Mouse (Mus musculus) kidney, adult 2 months (tissue): ENCODE results near the gene 4930402K13Rik.

Source experiments
- CTCF ChIP-seq: fragments of 200-500 bp; conservative IDR thresholded peaks from 2 replicates; pipeline ENCODE4 v1.5.1; 2011; ENCODE audit warnings: low read depth, mild to moderate bottlenecking, control low read depth, low read length, moderate library complexity, mixed read lengths; ENCODE audit not compliant: insufficient read depth, insufficient read length
- POLR2A ChIP-seq: fragments of 200-500 bp; IDR thresholded peaks from one replicate; pipeline ENCODE4 v1.6.1; 2011; ENCODE audit warnings: low read depth, low read length, control low read depth

DNA sequence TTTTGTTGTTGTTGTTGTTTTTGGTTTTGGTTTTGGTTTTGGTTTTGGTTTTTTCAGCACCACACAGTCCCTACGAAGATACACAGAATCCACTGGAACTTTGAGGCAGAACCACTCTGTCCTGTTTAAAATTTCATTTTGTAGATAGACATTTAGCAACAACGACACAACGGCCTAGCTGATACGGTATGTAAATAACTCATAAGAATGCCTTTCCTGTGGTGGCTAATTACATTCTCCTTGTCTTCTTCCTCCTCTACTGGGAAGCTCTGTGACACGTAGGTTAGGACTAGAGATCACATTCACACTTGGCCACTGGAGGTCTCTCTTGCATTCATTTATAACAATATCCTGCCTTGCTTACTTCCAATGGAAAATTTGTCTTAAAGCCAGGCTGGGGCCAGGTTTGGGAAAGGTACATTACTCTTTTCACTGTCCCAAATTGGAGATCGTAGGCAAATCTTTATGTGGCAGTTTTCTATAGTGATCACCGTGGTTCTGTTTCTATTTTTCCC lies 24.0 kb downstream of the 4930402K13Rik start:
- TF ChIP-seq CTCF, result no peak
- TF ChIP-seq POLR2A, result no peak
